Mouse (Mus musculus): Measurements from ENCODE around the gene Kng2. TPM values are rescaled to one million over a fixed set of nuclear protein-coding genes. Genes with fewer than 3 reads are reported as not detected.
"Not testable (repeated sequence)": the region's sequence is repeated elsewhere in the genome, so short reads cannot be mapped to it uniquely, and the experiment has no call there.

Gene Kng2
- polyA plus RNA-seq (2014; fragmentation: Nextera tagmentation; extraction: Ambion mirVana): not detected in 2 replicates

DNA sequence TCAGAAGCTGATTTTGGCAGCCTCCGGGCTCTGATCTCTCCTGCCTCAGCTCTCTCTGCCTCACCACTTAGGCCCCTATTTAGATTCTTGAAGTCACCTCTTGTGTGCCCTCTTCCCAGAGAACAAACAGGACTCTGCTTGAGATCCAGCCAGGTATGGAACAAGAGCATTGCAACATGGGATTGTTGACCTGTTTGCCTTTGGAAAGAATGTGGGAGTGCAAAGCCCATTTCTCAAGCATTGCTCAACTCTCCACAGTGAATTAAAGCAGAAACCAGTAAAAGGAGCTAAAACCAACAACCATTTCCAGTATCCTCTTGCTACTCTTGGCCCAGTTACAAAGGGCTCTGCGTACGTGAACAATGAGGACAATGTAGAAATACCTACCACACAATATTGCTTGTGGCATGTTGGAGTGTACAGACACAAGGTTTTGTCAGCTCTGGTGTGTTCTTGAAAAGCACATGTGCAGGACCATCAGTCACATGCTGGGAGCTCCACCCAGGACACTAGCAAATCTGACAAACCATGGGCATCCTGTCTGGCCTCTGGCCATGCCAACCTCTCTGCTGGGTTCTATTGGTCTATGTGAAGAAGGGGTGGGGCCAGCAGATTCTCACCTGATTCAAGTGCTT, at the start of gene Kng2:
Gene Kng2 (minus strand): TSS at position 517 of the 635 bp plus-strand sequence.
- not testable (repeated sequence) for H3K9me3 ChIP-seq (ENCODE audit: control insufficient read depth, low read length); H3K9ac ChIP-seq (ENCODE audit: low read length); H3K36me3 ChIP-seq (ENCODE audit: control insufficient read depth, insufficient read depth, low read length); H3K4me2 ChIP-seq (ENCODE audit: low read depth, severe bottlenecking); DNase-seq (ENCODE audit: low spot score); H3K27me3 ChIP-seq (ENCODE audit: control insufficient read depth, insufficient read depth, low read length); H3K27ac ChIP-seq (replicated peaks; ENCODE audit: low read depth, low read length); H3K4me1 ChIP-seq (ENCODE audit: control insufficient read depth, insufficient read depth, low read length); ATAC-seq (ENCODE audit: insufficient number of reproducible peaks, low FRiP score, low TSS enrichment, low read depth); H3K4me3 ChIP-seq (ENCODE audit: low read depth, low read length)
- WGBS: 85% methylated on average over 3 of the region's 3 CpGs

- not testable (repeated sequence) for H3K27me3 ChIP-seq (ENCODE audit: control insufficient read depth, insufficient read depth, low read length); H3K27ac ChIP-seq (replicated peaks; ENCODE audit: low read depth, low read length); H3K4me3 ChIP-seq (ENCODE audit: low read depth, low read length); H3K4me1 ChIP-seq (ENCODE audit: control insufficient read depth, insufficient read depth, low read length); ATAC-seq (ENCODE audit: insufficient number of reproducible peaks, low FRiP score, low TSS enrichment, low read depth); H3K4me2 ChIP-seq (ENCODE audit: low read depth, severe bottlenecking); DNase-seq (ENCODE audit: low spot score); H3K9me3 ChIP-seq (ENCODE audit: control insufficient read depth, low read length); H3K9ac ChIP-seq (ENCODE audit: low read length); H3K36me3 ChIP-seq (ENCODE audit: control insufficient read depth, insufficient read depth, low read length)
- 88% methylated on average over 6 of the region's 6 CpGs for WGBS
These were observed 48.2 kb upstream of the Kng2 start for GRCm38 (mm10) chr16:23077516-23077915.

DNA sequence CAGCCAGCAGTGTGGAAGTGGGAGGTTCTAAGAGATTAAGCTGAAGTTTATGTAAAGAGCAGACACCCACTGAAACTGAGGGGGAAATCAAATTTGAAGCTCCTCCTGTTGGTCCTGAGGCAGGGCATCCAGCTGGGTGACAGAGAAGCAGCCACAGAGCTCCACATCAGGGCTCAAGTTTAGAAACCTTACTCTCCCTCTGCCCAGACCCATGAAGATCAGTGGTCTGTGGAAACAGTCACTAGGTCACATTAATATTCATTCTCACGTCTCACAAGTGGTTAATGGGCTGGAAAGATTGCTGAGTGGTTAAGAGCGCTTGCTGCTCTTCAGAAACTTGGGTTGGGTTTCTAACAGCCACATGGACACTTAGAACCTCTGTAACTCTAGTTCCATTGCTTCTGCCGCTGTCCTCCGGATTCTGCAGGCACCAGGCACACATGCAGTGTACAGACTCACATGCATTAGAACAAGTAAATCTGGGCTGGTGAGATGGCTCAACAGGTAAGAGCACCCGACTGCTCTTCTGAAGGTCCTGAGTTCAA, 31.6 kb upstream of the Kng2 start:
- not testable (repeated sequence) for H3K4me3 ChIP-seq (ENCODE audit: low read depth, low read length); H3K9me3 ChIP-seq (ENCODE audit: control insufficient read depth, low read length); H3K36me3 ChIP-seq (ENCODE audit: control insufficient read depth, insufficient read depth, low read length); H3K9ac ChIP-seq (ENCODE audit: low read length); H3K4me2 ChIP-seq (ENCODE audit: low read depth, severe bottlenecking); H3K4me1 ChIP-seq (ENCODE audit: control insufficient read depth, insufficient read depth, low read length); H3K27ac ChIP-seq (replicated peaks; ENCODE audit: low read depth, low read length); ATAC-seq (ENCODE audit: insufficient number of reproducible peaks, low FRiP score, low TSS enrichment, low read depth); H3K27me3 ChIP-seq (ENCODE audit: control insufficient read depth, insufficient read depth, low read length); DNase-seq (ENCODE audit: low spot score)
- WGBS: 90% methylated on average over 5 of the region's 5 CpGs

DNA sequence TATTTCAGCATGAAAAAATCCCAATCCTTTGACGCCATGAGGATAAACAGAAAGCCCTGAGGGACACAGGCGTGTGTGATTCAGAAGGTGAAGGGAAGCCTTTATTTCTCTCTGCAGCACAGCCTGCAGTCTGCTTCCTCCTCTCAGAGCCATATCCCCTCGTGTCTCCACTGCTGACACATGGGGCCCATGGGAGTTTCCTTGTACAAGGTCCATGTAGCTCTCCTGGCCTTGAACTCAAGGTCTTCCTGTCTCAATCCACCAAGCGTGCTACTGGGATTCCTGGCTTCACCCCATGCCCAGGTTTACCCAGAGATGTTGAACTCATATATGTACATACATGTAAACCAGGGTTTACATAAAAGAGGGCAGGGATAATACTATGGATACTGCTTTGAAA, 30.3 kb upstream of the Kng2 start:
- WGBS: 72% methylated on average over 4 of the region's 4 CpGs
- H3K4me1 ChIP-seq (ENCODE audit: control insufficient read depth, insufficient read depth, low read length); H3K9me3 ChIP-seq (ENCODE audit: control insufficient read depth, low read length); DNase-seq (ENCODE audit: low spot score); H3K36me3 ChIP-seq (ENCODE audit: control insufficient read depth, insufficient read depth, low read length); H3K4me2 ChIP-seq (ENCODE audit: low read depth, severe bottlenecking); H3K27me3 ChIP-seq (ENCODE audit: control insufficient read depth, insufficient read depth, low read length); H3K4me3 ChIP-seq (ENCODE audit: low read depth, low read length); H3K9ac ChIP-seq (ENCODE audit: low read length); ATAC-seq (ENCODE audit: insufficient number of reproducible peaks, low FRiP score, low TSS enrichment, low read depth); H3K27ac ChIP-seq (replicated peaks; ENCODE audit: low read depth, low read length): not testable (repeated sequence)

DNA sequence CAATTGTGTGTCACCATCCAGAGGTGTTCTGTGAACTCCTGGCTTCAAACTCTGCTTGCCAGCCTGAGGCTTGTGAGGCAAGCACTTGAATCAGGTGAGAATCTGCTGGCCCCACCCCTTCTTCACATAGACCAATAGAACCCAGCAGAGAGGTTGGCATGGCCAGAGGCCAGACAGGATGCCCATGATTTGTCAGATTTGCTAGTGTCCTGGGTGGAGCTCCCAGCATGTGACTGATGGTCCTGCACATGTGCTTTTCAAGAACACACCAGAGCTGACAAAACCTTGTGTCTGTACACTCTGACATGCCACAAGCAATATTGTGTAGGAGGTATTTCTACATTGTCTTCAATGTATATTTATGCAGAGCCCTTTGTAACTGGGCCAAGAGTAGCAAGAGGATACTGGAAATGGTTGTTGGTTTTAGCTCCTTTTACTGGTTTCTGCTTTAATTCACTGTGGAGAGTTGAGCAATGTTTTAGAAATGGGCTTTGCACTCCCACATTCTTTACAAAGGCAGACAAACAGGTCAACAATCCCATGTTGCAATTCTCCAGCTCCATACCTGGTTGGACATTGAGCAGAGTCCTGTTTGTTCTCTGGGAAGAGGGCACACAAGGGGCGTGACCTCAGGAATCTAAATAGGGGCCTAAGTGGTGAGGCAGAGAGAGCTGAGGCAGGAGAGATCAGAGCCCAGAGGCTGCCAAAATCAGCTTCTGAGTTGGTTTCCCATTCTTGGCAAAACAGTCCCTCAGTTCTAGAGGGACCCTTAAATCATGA, 28.6 kb upstream of the Kng2 start, which contains the start of gene Kng1:
Gene Kng1 (plus strand): TSS at position 198 of the 780 bp plus-strand sequence.
- DNase-seq (ENCODE audit: low spot score); H3K4me2 ChIP-seq (ENCODE audit: low read depth, severe bottlenecking); H3K9me3 ChIP-seq (ENCODE audit: control insufficient read depth, low read length); ATAC-seq (ENCODE audit: insufficient number of reproducible peaks, low FRiP score, low TSS enrichment, low read depth); H3K4me1 ChIP-seq (ENCODE audit: control insufficient read depth, insufficient read depth, low read length); H3K9ac ChIP-seq (ENCODE audit: low read length); H3K36me3 ChIP-seq (ENCODE audit: control insufficient read depth, insufficient read depth, low read length); H3K27me3 ChIP-seq (ENCODE audit: control insufficient read depth, insufficient read depth, low read length); H3K4me3 ChIP-seq (ENCODE audit: low read depth, low read length); H3K27ac ChIP-seq (replicated peaks; ENCODE audit: low read depth, low read length): not testable (repeated sequence)
- WGBS: 80% methylated on average over 1 of the region's 1 CpGs

DNA sequence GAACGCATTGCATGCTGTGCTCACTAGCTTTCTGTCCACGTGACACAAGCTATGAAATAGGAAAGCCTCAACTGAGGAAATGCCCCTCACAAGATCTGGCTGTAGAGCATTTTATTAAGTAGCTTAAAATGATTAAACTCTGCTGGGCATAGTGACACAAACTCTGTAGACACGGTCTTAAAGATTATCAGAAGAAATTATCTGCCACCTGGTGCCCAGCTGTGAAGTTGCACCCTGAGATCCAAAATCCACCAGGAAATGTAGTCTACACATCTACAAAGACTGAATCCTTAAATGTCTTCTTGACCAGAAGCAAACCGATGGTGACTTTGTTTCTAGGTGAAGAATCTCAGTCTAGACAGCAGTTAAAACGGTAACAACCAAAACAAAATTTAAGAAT, 17.0 kb upstream of the Kng2 start:
- Histone ChIP-seq H3K4me3 (ENCODE audit: low read depth, low read length) (no peak overlapping the region), H3K27ac (replicated peaks; ENCODE audit: low read depth, low read length) (no peak overlapping the region), H3K9ac (ENCODE audit: low read length) (no peak overlapping the region), H3K4me2 (ENCODE audit: low read depth, severe bottlenecking) (no peak overlapping the region), H3K36me3 (ENCODE audit: control insufficient read depth, insufficient read depth, low read length) (no peaks in the 10 kb centered on the region), H3K4me1 (ENCODE audit: control insufficient read depth, insufficient read depth, low read length) (no peaks in the 10 kb centered on the region), H3K27me3 (ENCODE audit: control insufficient read depth, insufficient read depth, low read length) (no peaks in the 10 kb centered on the region), H3K9me3 (ENCODE audit: control insufficient read depth, low read length) (no peaks in the 10 kb centered on the region)
- 69% methylated on average over 5 of the region's 5 CpGs for WGBS
- no peak for DNase-seq (ENCODE audit: low spot score)
- no peak for ATAC-seq (ENCODE audit: insufficient number of reproducible peaks, low FRiP score, low TSS enrichment, low read depth)

DNA sequence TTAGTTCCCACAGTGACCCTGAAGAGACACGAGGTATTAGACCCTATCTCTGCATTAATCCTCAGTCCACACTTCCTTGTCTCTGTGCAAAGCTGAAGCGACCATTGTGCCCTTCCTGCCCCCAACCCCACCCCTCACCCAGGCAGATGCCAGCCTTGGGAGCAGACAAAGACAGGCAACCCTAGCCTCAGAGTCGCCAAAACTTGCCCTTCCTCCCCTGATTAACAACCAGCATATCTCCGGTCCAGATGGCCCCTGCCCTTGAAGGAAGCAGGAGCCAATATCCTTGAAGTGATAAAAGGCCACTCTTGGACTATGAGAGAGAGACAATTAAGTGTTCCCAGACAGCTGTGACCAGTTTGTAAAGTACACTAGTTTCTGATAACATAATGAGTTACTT, 11.6 kb upstream of the Kng2 start:
- no peak for ATAC-seq (ENCODE audit: insufficient number of reproducible peaks, low FRiP score, low TSS enrichment, low read depth)
- H3K27ac ChIP-seq (replicated peaks; ENCODE audit: low read depth, low read length): no peak overlapping the region
- no peak overlapping the region for H3K9ac ChIP-seq (ENCODE audit: low read length)

GRCm38 (mm10) chr16:23039281-23039680, 10.0 kb upstream of the Kng2 start:
- no peak for ATAC-seq (ENCODE audit: insufficient number of reproducible peaks, low FRiP score, low TSS enrichment, low read depth)
- WGBS: 95% methylated on average over 4 of the region's 4 CpGs
- no peaks in the 10 kb centered on the region for H3K36me3 ChIP-seq (ENCODE audit: control insufficient read depth, insufficient read depth, low read length)
- no peak overlapping the region for H3K4me3 ChIP-seq (ENCODE audit: low read depth, low read length)
- H3K27me3 ChIP-seq (ENCODE audit: control insufficient read depth, insufficient read depth, low read length): no peaks in the 10 kb centered on the region
- H3K9ac ChIP-seq (ENCODE audit: low read length): no peak overlapping the region
- H3K27ac ChIP-seq (replicated peaks; ENCODE audit: low read depth, low read length): no peak overlapping the region
- H3K4me1 ChIP-seq (ENCODE audit: control insufficient read depth, insufficient read depth, low read length): no peaks in the 10 kb centered on the region
- H3K4me2 ChIP-seq (ENCODE audit: low read depth, severe bottlenecking): no peak overlapping the region
- no peaks in the 10 kb centered on the region for H3K9me3 ChIP-seq (ENCODE audit: control insufficient read depth, low read length)
- no peak for DNase-seq (ENCODE audit: low spot score)

More for the DNA sequence above, 11.6 kb upstream of the Kng2 start:
- Histone ChIP-seq H3K4me3 (ENCODE audit: low read depth, low read length) (no peak overlapping the region), H3K4me2 (ENCODE audit: low read depth, severe bottlenecking) (no peak overlapping the region), H3K36me3 (ENCODE audit: control insufficient read depth, insufficient read depth, low read length) (no peaks in the 10 kb centered on the region), H3K4me1 (ENCODE audit: control insufficient read depth, insufficient read depth, low read length) (no peaks in the 10 kb centered on the region), H3K9me3 (ENCODE audit: control insufficient read depth, low read length) (no peaks in the 10 kb centered on the region), H3K27me3 (ENCODE audit: control insufficient read depth, insufficient read depth, low read length) (no peaks in the 10 kb centered on the region)
- no peak for DNase-seq (ENCODE audit: low spot score)
- WGBS: 11% methylated on average over 4 of the region's 4 CpGs

All from limb, embryonic 11.5 days (tissue).